Mouse (Mus musculus): ENCODE results near the gene Aldh9a1. TPM values are rescaled to one million over a fixed set of nuclear protein-coding genes. Genes with fewer than 3 reads are reported as not detected.

Aldh9a1 gene
- polyA plus RNA-seq (2016; fragmentation: Nextera tagmentation; extraction: Ambion mirVana), result 29.6 and 30.8 TPM in 2 replicates

DNA sequence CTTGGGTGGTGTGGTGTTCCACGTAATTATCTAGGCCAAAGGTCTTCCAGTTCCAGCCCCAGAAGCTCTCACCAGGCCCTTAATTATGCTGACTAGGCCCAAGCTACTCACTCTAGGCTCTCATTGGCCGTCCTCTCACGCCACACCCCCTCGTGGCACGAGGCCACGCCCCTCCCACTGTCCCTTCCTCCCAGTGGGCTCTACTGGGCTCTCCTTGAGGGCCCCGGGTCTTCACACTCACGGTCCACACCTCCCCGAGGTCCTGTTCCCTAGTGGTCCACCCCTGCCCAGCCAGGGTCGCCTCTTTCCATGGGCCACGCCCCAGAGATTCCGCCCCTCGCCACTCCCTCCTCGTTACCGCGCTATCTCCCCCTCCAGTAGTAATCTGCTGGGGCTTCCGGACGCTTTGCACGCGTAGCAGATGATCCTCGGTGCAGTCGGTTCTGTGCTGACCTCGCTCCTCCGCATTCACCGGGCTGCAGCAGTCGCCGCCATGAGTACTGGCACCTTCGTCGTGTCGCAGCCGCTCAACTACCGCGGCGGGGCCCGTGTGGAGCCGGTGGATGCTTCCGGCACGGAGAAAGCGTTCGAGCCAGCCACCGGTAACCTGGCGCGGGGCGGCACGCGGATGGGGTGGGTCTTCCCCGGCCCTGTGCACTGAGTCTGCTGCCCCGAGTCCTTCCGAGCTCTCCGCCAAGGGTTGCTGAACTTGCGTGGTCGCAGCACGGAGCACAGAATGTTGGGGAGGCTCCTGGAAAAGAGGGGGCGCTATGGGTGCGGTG, at the start of gene Aldh9a1:
Aldh9a1 (plus strand) TSS at position 177 of the 782 bp plus-strand sequence.
- WGBS, result under 1% methylated on average over 55 of the region's 55 CpGs
- peak within 1 kb of the TSS; percentile 69 for H3K4me3 ChIP-seq
- no peaks in the 10 kb centered on the region for H3K27me3 ChIP-seq (replicated peaks)
- H3K9ac ChIP-seq, result peak within 1 kb of the TSS; percentile 72
- 0 out of 2 replicates have a peak, but pooled peaks cover 3% of the 10 kb centered on the region for H3K36me3 ChIP-seq
- H3K27ac ChIP-seq, result no peak within 1 kb of the TSS
- H3K9me3 ChIP-seq, result no peaks in the 10 kb centered on the region
- H3K4me2 ChIP-seq (replicated peaks), result peak within 1 kb of the TSS; percentile 90
- peak; percentile 99 for ATAC-seq (ENCODE audit: low FRiP score, low read depth)
- peaks cover 3% of the 10 kb centered on the region; the same call in 1 of the 2 replicates for H3K4me1 ChIP-seq

DNA sequence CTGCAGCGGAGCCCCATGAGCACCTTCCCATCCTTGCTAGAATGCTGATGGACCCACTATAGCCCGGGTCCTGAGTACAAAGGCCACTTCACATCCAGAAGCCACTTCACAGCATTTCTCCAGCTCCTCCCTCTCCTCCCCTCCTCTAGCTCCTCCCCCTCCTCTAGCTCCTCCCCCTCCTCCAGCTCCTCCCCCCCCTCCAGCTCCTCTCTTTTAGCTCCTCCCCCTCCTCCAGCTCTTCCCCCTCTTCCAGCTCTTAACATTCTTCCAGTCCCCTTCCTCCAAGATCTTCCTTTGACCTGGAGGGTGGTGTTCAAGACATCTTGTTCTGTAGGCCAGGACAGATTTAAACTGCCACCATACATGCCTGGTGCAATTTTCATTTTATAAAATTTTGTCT, 49.7 kb upstream of the Aldh9a1 start:
- no peaks in the 10 kb centered on the region for H3K4me1 ChIP-seq
- no peak overlapping the region for H3K4me3 ChIP-seq
- no peak overlapping the region for H3K27ac ChIP-seq
- no peak overlapping the region for H3K4me2 ChIP-seq (replicated peaks)
- H3K9me3 ChIP-seq, result no peaks in the 10 kb centered on the region
- no peak for ATAC-seq (ENCODE audit: low FRiP score, low read depth)
- WGBS, result 73% methylated on average over 2 of the region's 2 CpGs
- no peaks in the 10 kb centered on the region for H3K27me3 ChIP-seq (replicated peaks)
- no peaks in the 10 kb centered on the region for H3K36me3 ChIP-seq
- H3K9ac ChIP-seq, result no peak overlapping the region

DNA sequence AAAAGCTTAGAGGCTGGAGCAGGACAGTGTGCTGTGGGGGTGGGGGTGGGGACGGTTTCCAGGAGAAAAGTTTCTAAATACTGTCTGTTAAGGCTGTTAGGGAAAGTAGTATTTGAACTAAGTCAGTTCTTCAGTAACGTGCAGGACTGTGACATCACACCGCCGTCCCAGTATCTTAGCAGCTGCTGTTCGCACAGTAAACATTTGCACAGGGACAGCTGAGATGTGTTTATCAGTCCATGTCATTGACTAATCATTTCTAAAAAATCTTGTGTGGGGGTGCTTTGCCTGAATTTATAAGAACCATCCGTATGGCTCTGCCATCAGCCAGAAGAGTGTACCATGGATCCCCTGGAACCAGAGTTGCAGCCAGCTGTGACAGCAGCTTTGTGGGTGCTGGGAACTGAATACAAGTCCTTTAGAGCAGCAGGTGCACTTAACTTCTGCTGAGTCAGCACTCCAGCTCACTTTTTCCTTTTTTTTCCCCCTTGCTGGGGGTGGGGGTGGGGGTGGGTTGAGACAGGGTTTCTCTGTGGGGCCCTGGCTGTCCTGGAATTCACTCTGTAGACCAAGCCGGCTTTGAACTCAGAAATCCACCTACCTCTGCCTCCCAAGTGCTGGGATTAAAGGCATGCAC, 44.2 kb upstream of the Aldh9a1 start:
- ATAC-seq (ENCODE audit: low FRiP score, low read depth), result no peak
- Histone ChIP-seq H3K9ac (no peak overlapping the region), H3K4me1 (peaks cover 7% of the 10 kb centered on the region), H3K36me3 (no peaks in the 10 kb centered on the region), H3K27ac (no peak overlapping the region), H3K4me3 (no peak overlapping the region), H3K4me2 (replicated peaks) (no peak overlapping the region), H3K27me3 (replicated peaks) (no peaks in the 10 kb centered on the region), H3K9me3 (no peaks in the 10 kb centered on the region)
- WGBS, result 77% methylated on average over 7 of the region's 7 CpGs

DNA sequence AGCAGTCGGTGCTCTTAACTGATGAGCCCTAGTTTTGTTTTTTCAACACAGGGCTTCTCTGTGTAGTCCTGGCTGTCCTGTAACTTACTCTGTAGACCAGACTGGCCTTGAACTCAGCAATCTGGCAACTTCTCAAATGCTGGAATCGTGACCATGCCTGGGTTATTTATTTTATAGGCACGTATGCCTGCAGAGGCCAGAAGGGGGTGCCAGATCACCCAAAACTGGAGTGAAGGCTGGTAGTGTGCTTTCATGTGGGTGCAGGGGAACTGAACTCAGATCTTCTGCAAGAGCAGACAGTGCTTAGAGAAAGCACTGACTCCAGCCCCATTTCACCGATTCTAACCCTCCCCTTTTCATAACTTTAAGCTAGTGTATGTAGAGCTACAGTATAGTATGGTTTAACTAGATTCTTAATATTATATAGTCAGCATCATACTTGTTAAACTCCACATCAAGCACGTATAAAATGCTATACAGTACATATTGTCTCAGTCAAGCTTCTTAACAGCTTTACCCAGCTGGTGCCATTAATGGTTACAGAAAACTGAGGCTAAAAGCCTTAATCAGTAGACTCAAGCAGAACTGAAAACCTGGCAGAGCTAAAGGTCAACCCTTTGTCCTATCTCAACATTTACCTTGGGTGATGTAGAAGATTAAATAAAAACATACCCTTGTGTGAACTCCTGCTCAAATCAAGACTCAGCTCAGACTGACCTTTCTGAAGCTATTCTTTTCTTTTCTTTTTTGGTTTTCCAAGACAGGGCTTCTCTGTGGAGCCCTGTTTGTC, 43.1 kb upstream of the Aldh9a1 start:
- no peak overlapping the region for H3K9ac ChIP-seq
- H3K36me3 ChIP-seq, result no peaks in the 10 kb centered on the region
- H3K4me3 ChIP-seq, result no peak overlapping the region
- H3K27ac ChIP-seq, result no peak overlapping the region
- H3K4me1 ChIP-seq, result peaks cover 7% of the 10 kb centered on the region
- H3K4me2 ChIP-seq (replicated peaks), result no peak overlapping the region
- WGBS, result 76% methylated on average over 5 of the region's 5 CpGs
- no peaks in the 10 kb centered on the region for H3K9me3 ChIP-seq
- no peaks in the 10 kb centered on the region for H3K27me3 ChIP-seq (replicated peaks)
- no peak for ATAC-seq (ENCODE audit: low FRiP score, low read depth)

DNA sequence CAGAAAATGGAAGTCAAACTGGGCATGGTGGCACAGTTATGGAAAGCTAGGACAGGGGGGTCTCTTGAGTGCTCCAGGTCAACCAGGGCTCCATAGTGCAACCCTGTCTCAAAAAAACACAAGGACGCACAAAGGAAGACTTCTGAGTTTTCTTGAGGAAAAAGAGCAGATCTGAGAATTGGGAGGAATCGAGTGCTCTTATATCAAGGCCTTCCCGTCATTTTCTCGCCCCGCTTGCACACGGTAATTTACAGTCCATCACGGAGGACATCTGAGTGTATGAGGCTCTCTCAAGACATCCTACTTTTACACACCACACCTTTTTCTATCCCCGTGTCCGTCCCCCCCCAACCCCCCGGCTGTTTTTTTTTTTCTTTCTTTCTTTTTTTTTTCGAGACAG, 42.1 kb upstream of the Aldh9a1 start:
- 0 out of 2 replicates have a peak overlapping the region, but pooled peaks have one; percentile 87 for H3K9ac ChIP-seq
- 59% methylated on average over 11 of the region's 11 CpGs for WGBS
- ATAC-seq (ENCODE audit: low FRiP score, low read depth), result no peak

DNA sequence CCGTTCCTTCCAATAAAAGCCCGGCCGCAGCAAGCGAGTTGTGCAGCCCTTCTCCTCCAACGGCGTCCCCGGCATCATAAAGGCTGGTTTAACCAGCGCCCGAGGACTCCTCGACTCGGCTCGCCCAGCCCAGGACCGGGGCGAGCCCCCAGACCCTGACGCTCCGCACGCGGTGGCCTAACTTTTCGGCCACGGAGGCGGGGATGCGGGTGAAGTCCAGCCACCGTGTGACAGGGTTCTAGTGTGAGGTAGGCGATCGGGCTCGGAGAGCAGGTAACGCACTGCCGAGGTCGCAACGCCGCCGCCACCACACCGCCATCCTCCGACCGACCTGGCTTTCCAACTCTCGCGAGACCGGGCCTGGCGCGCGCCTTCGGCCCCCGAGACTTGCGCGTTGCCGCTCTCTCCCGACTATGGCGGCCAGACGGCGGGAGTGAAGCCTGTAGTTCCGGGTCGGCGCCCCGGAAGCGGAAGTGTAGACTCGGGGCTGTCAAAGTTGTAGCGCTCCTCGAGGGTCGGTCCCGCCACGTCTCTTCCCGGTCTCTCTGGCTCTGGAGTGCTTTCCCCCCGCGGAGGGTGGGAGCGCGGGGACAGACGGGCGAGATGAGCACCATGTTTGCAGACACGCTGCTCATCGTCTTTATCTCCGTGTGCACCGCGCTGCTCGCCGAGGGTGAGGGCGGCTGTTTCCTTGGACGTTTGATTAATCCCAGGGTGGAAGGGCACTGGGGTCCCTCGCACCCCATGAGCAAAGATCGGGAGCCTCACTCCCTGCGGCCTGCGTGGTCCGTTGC, 41.3 kb upstream of the Aldh9a1 start, which contains the start of gene Tmco1:
Tmco1 (plus strand) TSS at position 118 of the 794 bp plus-strand sequence.
- Histone ChIP-seq H3K9ac (peak within 1 kb of the TSS; percentile 87), H3K27ac (peak within 1 kb of the TSS; percentile 89), H3K4me2 (replicated peaks) (peak within 1 kb of the TSS; percentile 80), H3K9me3 (no peaks in the 10 kb centered on the region), H3K27me3 (replicated peaks) (no peaks in the 10 kb centered on the region), H3K4me3 (peak within 1 kb of the TSS; percentile 68), H3K4me1 (peaks cover 7% of the 10 kb centered on the region), H3K36me3 (peaks cover 3% of the 10 kb centered on the region; the same call in 1 of the 2 replicates)
- peak; percentile 97 for ATAC-seq (ENCODE audit: low FRiP score, low read depth)
- under 1% methylated on average over 82 of the region's 82 CpGs for WGBS

More for the DNA sequence above, 42.1 kb upstream of the Aldh9a1 start:
- H3K36me3 ChIP-seq, result peaks cover 3% of the 10 kb centered on the region; the same call in 1 of the 2 replicates
- H3K9me3 ChIP-seq, result no peaks in the 10 kb centered on the region
- H3K27me3 ChIP-seq (replicated peaks), result no peaks in the 10 kb centered on the region
- no peak overlapping the region for H3K27ac ChIP-seq
- peak overlapping the region; percentile 80 for H3K4me2 ChIP-seq (replicated peaks)
- peaks cover 7% of the 10 kb centered on the region for H3K4me1 ChIP-seq
- H3K4me3 ChIP-seq, result peak overlapping the region; percentile 68

DNA sequence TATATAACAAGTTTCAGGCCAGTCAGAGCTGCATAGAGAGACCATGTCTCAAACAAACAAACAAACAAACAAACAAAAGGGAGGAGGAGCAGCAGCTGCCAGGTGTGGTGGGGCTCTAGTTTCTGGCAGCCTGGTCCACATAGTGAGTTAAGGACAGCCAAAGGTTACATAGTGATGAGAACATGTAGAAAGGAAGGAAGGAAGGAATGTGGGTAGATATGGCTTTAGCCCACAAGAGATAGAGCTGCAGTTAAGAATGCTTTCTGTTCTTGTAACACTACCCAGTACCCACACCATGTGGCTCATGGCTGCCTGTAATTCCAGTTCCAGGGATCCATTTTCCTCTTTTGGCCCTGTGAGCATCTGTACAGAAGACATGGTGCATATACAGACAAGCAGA, 37.4 kb upstream of the Aldh9a1 start:
- peaks cover 7% of the 10 kb centered on the region for H3K4me1 ChIP-seq
- no peaks in the 10 kb centered on the region for H3K27me3 ChIP-seq (replicated peaks)
- H3K36me3 ChIP-seq, result peaks cover 10% of the 10 kb centered on the region; the same call in 1 of the 2 replicates
- no peak overlapping the region for H3K4me3 ChIP-seq
- H3K9ac ChIP-seq, result no peak overlapping the region
- no peak for ATAC-seq (ENCODE audit: low FRiP score, low read depth)
- H3K27ac ChIP-seq, result no peak overlapping the region
- no peak overlapping the region for H3K4me2 ChIP-seq (replicated peaks)
- no peaks in the 10 kb centered on the region for H3K9me3 ChIP-seq

DNA sequence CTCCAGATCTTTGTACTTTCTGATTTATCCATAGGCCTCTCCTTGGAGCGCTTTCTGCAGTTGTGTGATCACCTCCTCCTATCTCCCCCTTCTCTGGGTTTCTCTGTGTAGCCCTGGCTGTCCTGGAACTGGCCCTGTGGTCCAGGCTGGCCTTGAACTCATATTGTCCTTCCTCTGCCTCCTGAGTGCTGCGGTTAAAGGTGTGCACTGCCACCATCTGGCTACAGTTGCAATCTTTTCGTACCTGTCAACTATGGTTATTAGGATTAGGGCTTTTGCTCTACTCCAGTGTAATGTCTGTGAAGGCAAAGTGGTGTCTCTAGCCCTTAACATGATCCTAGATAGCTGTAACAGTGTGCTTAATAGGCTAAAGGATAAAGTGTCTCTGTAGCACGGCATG, 36.6 kb upstream of the Aldh9a1 start:
- WGBS, result 94% methylated on average over 4 of the region's 4 CpGs
- peaks cover 5% of the 10 kb centered on the region; the same call in 1 of the 2 replicates for H3K4me1 ChIP-seq
- no peak for ATAC-seq (ENCODE audit: low FRiP score, low read depth)
- peaks cover 12% of the 10 kb centered on the region; the same call in 1 of the 2 replicates for H3K36me3 ChIP-seq
- H3K27ac ChIP-seq, result no peak overlapping the region
- no peak overlapping the region for H3K4me2 ChIP-seq (replicated peaks)
- H3K9ac ChIP-seq, result no peak overlapping the region
- no peaks in the 10 kb centered on the region for H3K9me3 ChIP-seq
- no peaks in the 10 kb centered on the region for H3K27me3 ChIP-seq (replicated peaks)
- no peak overlapping the region for H3K4me3 ChIP-seq

DNA sequence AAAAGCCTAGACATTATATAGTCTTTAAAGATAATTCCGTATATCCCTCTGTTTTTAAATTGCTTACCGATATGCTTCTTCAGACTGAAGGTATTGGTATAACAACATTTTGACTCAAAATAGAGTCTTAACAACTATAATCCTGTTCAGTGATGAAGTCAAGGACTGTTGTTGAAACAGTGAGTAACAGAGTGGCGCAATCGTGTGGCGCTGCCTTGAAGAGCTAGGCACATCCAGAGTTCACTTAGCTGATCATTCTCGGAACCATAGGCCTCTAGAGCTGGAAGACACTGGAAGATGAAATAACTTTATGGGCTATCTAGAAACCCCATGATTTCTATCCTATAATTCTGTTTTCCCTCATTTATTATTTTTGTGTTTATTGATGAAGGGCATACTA, 28.1 kb upstream of the Aldh9a1 start:
- Histone ChIP-seq H3K27ac (no peak overlapping the region), H3K4me3 (no peak overlapping the region), H3K9ac (no peak overlapping the region), H3K36me3 (peaks cover 69% of the 10 kb centered on the region), H3K4me1 (no peaks in the 10 kb centered on the region), H3K27me3 (replicated peaks) (no peaks in the 10 kb centered on the region), H3K4me2 (replicated peaks) (no peak overlapping the region), H3K9me3 (no peaks in the 10 kb centered on the region)
- WGBS, result 96% methylated on average over 6 of the region's 6 CpGs
- ATAC-seq (ENCODE audit: low FRiP score, low read depth), result no peak

DNA sequence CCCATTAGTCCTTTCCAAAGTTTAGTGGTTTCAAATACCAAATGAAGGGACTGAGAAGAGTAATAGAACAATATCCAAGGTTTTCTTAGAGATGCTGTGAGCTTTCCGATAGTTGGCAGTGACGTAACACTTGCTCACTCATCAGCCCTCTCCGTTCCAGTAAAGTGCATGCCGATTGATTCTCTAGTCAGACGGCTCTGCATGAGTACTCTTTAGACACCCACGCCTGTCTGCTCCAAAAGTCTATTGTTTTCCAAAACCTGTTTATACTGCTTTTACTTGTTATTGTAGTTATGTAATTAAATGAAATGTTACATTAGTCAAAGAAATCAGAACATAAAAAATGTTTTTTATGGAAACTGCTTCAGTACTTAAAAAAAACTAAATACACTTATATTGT, 21.0 kb upstream of the Aldh9a1 start:
- Histone ChIP-seq H3K27me3 (replicated peaks) (no peaks in the 10 kb centered on the region), H3K9me3 (no peaks in the 10 kb centered on the region), H3K4me2 (replicated peaks) (no peak overlapping the region), H3K4me1 (no peaks in the 10 kb centered on the region), H3K9ac (no peak overlapping the region), H3K27ac (no peak overlapping the region), H3K36me3 (peaks cover 55% of the 10 kb centered on the region), H3K4me3 (no peak overlapping the region)
- 92% methylated on average over 6 of the region's 6 CpGs for WGBS
- no peak for ATAC-seq (ENCODE audit: low FRiP score, low read depth)

DNA sequence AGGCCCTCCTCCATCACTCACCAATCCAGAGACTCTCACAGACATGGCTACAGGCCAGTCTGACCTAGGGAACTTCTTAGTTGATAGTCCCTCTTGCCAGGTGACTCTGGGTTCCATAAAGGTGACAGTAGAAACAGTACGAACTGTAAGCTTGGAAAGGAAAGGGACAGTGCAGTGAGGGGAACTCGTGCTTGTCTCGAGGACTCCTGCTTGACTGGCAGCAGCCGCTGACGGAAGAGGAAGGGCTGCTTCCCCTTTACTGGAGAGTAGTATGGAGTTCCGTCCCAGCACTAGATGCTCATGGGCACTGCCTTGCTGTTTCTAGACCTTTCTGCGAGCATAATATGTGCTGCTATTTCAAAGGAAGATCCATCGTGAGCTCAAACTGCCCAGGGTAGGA, 18.7 kb upstream of the Aldh9a1 start:
- H3K9ac ChIP-seq, result no peak overlapping the region
- WGBS, result 91% methylated on average over 8 of the region's 8 CpGs
- no peak for ATAC-seq (ENCODE audit: low FRiP score, low read depth)
- H3K27me3 ChIP-seq (replicated peaks), result no peaks in the 10 kb centered on the region
- H3K36me3 ChIP-seq, result peaks cover 47% of the 10 kb centered on the region
- no peaks in the 10 kb centered on the region for H3K9me3 ChIP-seq
- no peak overlapping the region for H3K4me2 ChIP-seq (replicated peaks)
- no peaks in the 10 kb centered on the region for H3K4me1 ChIP-seq
- H3K27ac ChIP-seq, result no peak overlapping the region
- H3K4me3 ChIP-seq, result no peak overlapping the region
